Mouse (Mus musculus) left cerebral cortex, postnatal 25 days (tissue): Measurements from ENCODE around the gene Unc93b1. TPM values are rescaled to one million over a fixed set of nuclear protein-coding genes. Genes with fewer than 3 reads are reported as not detected.
A peak's percentile ranks its signal among the peaks of the same experiment; 100 is the strongest.

Source experiments
- DNase-seq, 2 experiments: peaks; one replicate each; pipeline ENCODE4 v3.0.0; 2022; ENCODE audit warnings: low spot score in 2 of 2, mixed read lengths in 1 of 2
- intact Hi-C: fragments of 180-260 bp; cut with DNase I; formaldehyde crosslinking; loops from one replicate; pipeline ENCODE4 v1.15.1; 2025
- total RNA-seq, 2 experiments: library from RNA; stranded (reverse); gene quantifications; 2 replicates each; pipeline ENCODE4 v1.2.3; 2021

The Unc93b1 gene
- 10 to 100 TPM; 14.1 to 16.1 TPM for total RNA-seq

- intact Hi-C loops: no loop called here
- peak in 1 of 2 experiments; percentile 35 for DNase-seq
These were observed at the start of gene Unc93b1 for GRCm38 (mm10) chr19:3935032-3935895. Gene Unc93b1, plus strand, starts transcription at chr19:3935186.

DNA sequence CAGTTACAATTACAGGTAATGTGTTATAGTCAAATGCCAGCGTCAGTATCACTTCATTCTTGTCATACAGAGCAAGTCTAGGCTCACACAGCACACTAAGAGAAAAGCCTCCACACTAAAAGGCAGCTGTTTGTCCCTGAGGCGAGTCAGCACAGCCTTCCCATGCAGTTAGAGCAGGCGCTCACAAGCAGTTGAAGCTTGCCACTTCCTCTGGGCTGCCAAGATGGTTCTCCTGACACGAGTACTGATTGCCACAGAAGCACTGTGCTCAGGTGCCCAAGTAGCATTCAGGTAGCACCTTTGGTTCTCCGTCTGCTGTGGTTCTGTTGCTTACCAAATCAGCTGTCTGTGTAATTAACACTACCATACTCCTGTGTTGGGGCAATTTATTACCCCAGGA lies 45.9 kb upstream of the Unc93b1 start:
- no peak for DNase-seq
- intact Hi-C loops: no loop called here

- intact Hi-C loops: no loop called here
- no peak for DNase-seq
These were observed 44.8 kb upstream of the Unc93b1 start for GRCm38 (mm10) chr19:3890181-3890580.

- no peak for DNase-seq
- intact Hi-C loops: no loop called here
These were observed 41.4 kb upstream of the Unc93b1 start for GRCm38 (mm10) chr19:3893545-3894116.

GRCm38 (mm10) chr19:3894294-3894693 lies 40.7 kb upstream of the Unc93b1 start:
- intact Hi-C loops: no loop called here
- DNase-seq: no peak

DNA sequence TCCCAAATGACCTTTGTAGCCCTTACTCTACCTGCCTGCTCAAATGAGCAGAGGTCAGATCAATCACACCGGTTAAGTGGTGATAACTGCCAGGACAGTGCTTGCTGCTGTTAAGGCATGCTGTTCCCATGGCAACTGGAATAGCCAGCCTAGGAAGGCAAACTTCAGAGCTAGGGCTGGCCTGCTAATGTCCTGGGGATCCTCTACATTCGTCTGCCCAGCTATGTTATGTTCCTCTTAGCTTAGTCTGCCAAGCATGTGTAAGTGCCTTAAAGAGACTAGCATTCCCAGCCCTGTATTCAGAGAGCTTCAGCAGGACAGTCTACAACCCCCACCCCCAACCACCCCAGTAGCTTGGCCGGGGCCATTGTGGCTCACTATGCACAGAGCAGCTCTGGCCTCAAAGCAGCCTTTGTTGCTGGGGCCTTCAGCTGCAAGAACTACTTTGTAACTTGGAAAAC lies 39.8 kb upstream of the Unc93b1 start:
- intact Hi-C loops: no loop called here
- peak in 1 of 2 experiments; percentile 32 for DNase-seq

GRCm38 (mm10) chr19:3896208-3896607 lies 38.8 kb upstream of the Unc93b1 start:
- no peak for DNase-seq
- intact Hi-C loops: no loop called here

DNA sequence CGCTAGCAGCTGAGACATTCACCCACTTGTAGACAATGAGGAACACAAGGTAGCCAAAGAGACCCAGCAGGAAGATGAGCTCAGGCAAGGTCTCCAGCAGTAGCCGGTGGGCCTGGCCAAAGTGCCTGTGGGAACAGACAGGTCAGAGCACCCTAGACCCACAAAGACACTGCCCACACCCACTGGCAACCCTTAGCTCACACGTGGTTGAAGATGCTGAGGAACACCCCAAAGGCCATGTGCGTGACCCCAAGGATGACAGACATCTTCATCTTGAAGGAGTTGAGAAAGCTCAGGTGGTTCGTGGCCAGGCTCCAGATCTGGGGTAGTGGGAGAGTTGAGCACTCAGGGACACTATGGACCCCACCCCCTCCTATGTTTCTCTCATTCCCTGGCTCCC lies 37.4 kb upstream of the Unc93b1 start:
- DNase-seq: no peak
- intact Hi-C loops: no loop called here

DNA sequence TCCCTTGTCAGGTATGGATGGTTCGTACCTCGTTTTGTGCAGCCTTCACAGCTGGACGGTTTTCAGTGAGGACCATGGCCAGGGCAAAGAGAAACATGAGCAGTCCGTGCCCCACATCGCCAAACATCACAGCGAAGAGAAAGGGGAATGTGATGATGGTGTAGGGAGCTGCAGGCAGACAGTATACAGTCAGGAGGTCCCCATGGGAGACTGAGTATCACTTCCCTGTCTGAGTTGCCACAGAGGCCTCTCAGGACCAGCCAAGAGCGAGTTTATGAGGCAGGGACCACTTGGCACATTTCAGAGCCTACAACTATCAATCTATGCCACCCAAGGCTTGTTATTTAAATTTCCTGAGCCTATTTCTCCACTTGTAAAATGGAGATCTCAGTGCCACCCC lies 36.0 kb upstream of the Unc93b1 start:
- intact Hi-C loops: no loop called here
- no peak for DNase-seq

GRCm38 (mm10) chr19:3899618-3900017 lies 35.4 kb upstream of the Unc93b1 start:
- intact Hi-C loops: no loop called here

GRCm38 (mm10) chr19:3902966-3903365 lies 32.0 kb upstream of the Unc93b1 start:
- intact Hi-C loops: no loop called here
- DNase-seq: no peak

More at GRCm38 (mm10) chr19:3899618-3900017, 35.4 kb upstream of the Unc93b1 start:
- DNase-seq: peak in 1 of 2 experiments; percentile 56

DNA sequence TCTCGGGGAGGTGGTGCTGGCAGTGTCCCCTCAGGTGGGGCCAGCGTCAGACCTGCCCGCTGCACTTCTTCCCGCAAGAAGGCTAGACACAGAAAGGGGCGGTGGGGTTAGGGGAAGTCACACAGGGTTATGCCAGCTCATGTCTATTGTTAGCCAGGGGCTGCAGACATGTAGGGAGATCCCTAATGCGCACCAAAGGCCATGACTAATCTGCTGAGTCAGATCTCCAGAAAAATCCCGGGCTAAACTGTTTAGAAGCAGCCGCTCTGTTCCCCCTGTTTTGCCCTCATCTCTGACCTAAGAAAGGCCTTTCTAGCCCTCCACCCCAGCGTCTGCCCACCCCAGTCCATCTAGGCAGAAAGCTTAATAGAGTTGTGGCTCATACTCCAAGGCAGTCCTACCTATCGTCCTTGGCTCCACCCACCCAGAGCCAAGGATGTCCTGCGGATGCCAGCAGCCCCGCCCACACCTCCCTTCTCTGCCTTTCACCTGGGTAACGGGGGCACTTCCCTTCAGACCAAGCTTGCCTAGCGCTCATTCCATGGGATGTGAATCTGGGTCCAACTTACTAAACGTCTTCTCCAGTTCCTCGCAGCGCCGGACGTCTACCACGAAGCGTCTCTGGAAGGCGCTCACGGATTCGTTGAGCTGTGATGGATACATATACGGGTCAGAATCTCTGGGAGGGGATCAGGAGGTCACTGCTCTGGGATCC lies 31.2 kb upstream of the Unc93b1 start:
- DNase-seq: no peak

DNA sequence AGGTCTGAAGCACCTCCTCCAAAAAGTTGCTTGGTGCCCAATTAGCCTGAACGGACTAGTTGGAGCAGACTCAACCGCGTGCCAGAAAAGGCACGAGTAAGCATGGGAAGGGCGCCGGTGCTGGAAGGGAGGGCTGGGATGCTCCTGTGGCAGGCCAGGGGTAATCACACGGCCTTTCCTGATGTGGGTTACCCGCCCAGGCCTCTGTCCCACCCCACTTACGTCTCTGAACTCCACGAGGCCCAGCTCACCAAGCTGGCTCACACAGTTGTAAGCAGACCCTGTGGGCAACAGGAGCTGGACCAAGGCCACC lies 30.7 kb upstream of the Unc93b1 start:
- DNase-seq: no peak
- intact Hi-C loops: no loop called here

More for the DNA sequence above, 31.2 kb upstream of the Unc93b1 start:
- intact Hi-C loops: no loop called here

GRCm38 (mm10) chr19:3905261-3905969 lies 29.6 kb upstream of the Unc93b1 start:
- DNase-seq: no peak
- intact Hi-C loops: no loop called here

- intact Hi-C loops: no loop called here
- no peak for DNase-seq
These were observed 28.7 kb upstream of the Unc93b1 start for GRCm38 (mm10) chr19:3906326-3906725.

DNA sequence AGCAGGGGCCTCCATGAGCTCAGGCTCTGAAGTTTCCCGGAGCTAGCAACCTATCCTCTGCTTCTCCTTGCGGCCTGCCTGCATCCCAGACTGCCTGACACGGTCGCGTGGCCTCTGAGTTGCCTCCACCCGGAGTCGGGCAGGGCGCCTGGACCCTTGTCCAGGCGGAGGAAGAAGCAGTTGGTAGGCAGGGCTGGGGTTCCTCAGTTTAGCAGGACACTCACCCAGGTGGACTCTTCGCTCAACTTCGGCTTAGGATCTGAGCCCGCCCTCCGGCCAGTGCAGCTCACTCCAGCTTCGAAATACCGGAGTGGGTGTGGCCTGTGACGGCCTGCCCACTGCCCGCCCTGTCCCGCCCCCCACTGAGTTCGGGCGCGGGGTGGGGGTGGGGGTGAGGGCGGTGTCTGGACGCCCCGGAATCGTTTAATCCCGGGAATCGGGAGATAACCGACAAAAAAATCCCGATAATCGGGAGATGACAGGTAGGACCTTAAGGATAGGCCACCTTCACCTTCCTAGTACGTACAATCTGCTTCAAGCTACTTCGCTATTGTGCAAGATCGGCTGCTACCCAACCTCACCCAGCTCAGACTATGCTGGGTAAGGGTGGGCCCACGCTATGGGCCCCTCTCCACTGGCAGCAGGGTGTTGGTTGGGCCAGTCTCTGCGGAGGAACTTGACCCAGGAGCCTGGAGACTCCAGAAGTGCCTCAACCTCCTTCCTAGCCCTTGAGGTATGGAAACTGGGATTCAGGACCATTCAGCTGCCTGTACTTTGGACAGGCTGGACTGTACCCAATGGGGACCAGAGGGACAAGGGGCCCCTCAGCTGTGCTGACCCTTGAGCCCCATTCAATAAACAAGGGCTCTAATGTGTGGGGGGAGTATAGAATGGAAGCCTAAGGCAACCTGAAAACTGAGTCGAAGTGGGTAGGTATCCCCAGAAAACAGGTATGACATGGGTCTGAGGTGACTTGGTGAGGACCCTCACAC lies 27.9 kb upstream of the Unc93b1 start, which contains the start of gene Tcirg1:
TSS of gene Tcirg1 (minus strand) at position 339 of the 992 bp plus-strand sequence.
- DNase-seq: peak; percentile 49 to 67
- intact Hi-C loops: no loop called here

- intact Hi-C loops: no loop called here
- DNase-seq: no peak
These were observed 26.9 kb upstream of the Unc93b1 start for GRCm38 (mm10) chr19:3907876-3908660.

DNA sequence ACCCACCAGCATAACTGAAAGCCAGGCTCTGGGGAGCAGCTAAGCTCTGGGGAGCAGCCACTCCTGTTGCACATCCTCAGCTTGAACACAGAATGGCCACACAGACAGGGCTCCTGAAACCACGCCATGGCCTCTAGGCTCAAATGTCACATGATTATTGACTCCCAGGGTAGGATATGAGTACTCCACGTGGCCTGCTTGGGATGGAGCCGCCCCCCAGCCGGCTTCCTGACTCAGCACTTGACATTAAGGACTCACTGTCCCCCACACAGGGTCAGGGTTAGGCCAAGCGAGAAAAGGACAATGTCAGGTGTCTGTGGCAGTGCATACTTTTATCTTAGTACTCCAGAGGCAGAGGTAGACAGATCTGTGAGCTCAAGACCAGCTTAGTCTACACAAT lies 24.8 kb upstream of the Unc93b1 start:
- no peak for DNase-seq
- intact Hi-C loops: no loop called here
